Mouse (Mus musculus): Measurements from ENCODE around the gene Serinc5. TPM values are rescaled to one million over a fixed set of nuclear protein-coding genes. Genes with fewer than 3 reads are reported as not detected.
"Not testable (repeated sequence)": the region's sequence is repeated elsewhere in the genome, so short reads cannot be mapped to it uniquely, and the experiment has no call there.

Serinc5 gene
- polyA plus RNA-seq, 1 experiment, result 10.4 TPM

DNA sequence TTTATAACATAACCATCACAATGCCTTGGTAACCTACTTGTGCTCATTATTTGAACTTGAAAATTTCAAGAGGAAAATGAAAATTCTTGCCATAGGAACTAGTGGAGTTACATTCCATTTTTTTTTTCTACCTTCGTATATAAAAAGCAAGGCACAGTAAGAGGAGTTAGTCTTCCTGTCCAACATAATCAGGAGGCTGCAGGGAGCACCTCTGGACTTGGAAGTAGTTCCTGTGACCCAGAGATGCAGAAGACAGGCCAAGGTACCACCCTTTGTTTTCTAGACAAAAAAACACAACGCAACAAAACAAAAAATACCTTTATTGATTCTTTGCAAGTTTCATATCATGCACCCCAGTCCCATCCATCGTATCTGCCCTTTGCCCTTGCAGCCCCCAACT lies 16.0 kb upstream of the Serinc5 start:
- DNase-seq, result no peak
- no peak overlapping the region for H3K27ac ChIP-seq (ENCODE audit: insufficient read depth, low read depth, low read length)
- H3K4me1 ChIP-seq (ENCODE audit: control insufficient read depth, insufficient read depth, low read length), result no peaks in the 10 kb centered on the region
- no peaks in the 10 kb centered on the region for H3K36me3 ChIP-seq (ENCODE audit: control insufficient read depth, insufficient read depth, low read length)
- H3K27me3 ChIP-seq (replicated peaks; ENCODE audit: control insufficient read depth, insufficient read depth, low read length), result peaks cover 1% of the 10 kb centered on the region; the same call in 1 of the 2 replicates
- WGBS, result 89% methylated on average over 3 of the region's 3 CpGs
- H3K4me3 ChIP-seq (ENCODE audit: insufficient read depth, low read depth, low read length), result no peak overlapping the region
- TF ChIP-seq POLR2A (IDR thresholded peaks at IDR 0.05; ENCODE audit: low read depth, low read length) (no peak), CTCF (conservative IDR thresholded peaks at IDR 0.05; ENCODE audit: insufficient read depth, insufficient read length, low read depth, low read length) (no peak)

GRCm38 (mm10) chr13:92595424-92595823 lies 15.5 kb upstream of the Serinc5 start:
- WGBS, result 62% methylated on average over 3 of the region's 3 CpGs
- peaks cover 1% of the 10 kb centered on the region; the same call in 1 of the 2 replicates for H3K27me3 ChIP-seq (replicated peaks; ENCODE audit: control insufficient read depth, insufficient read depth, low read length)
- TF ChIP-seq POLR2A (IDR thresholded peaks at IDR 0.05; ENCODE audit: low read depth, low read length) (no peak), CTCF (conservative IDR thresholded peaks at IDR 0.05; ENCODE audit: insufficient read depth, insufficient read length, low read depth, low read length) (no peak)
- no peaks in the 10 kb centered on the region for H3K4me1 ChIP-seq (ENCODE audit: control insufficient read depth, insufficient read depth, low read length)
- DNase-seq, result no peak
- H3K36me3 ChIP-seq (ENCODE audit: control insufficient read depth, insufficient read depth, low read length), result no peaks in the 10 kb centered on the region
- H3K27ac ChIP-seq (ENCODE audit: insufficient read depth, low read depth, low read length), result no peak overlapping the region
- no peak overlapping the region for H3K4me3 ChIP-seq (ENCODE audit: insufficient read depth, low read depth, low read length)

GRCm38 (mm10) chr13:92605306-92605705 lies 5.6 kb upstream of the Serinc5 start:
- not testable (repeated sequence) for H3K4me3 ChIP-seq (ENCODE audit: insufficient read depth, low read depth, low read length); H3K4me1 ChIP-seq (ENCODE audit: control insufficient read depth, insufficient read depth, low read length); H3K36me3 ChIP-seq (ENCODE audit: control insufficient read depth, insufficient read depth, low read length); H3K27ac ChIP-seq (ENCODE audit: insufficient read depth, low read depth, low read length); H3K27me3 ChIP-seq (replicated peaks; ENCODE audit: control insufficient read depth, insufficient read depth, low read length)
- 85% methylated on average over 4 of the region's 4 CpGs for WGBS
- DNase-seq, result peak; percentile 13

DNA sequence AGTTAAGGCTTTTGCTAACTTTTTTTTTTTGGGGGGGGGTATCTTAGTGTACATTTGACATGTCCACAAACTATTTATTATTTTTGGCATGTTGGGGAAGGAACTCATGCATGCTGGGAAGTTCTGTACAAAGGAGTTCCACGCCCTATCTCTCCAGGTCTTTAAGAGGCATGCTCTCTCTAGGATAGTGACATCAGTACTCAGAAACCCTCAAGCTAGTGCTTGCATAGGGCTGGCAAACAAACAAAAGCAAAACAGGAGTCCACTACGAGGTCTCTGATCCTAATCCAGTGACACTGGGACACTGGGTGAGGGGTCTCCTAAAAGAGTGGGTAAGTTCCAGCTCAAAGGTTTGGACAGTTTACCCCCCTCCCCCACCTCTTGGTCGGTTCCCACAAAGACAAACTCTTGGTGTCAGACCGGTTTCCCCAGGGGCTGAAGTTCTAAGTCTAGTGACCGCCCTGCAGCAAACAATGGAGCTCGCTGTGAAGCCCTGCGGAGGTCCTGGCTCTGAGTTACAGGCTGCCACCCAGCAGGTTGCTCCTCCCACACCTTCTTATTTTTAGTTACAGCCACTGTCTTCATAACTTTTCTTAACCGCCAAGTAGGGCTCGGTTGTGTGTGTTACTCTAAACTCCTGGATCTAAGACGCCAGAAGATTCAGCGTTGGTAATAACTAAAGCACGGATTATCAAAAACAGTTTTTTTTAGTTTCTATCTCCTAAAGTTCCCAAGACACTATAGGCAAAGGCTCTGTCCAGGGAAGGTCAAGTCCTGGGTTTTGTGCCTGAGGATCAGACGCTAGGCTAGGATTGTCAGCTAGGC lies 1.2 kb upstream of the Serinc5 start:
- 9% methylated on average over 13 of the region's 13 CpGs for WGBS
- Histone ChIP-seq H3K27ac (ENCODE audit: insufficient read depth, low read depth, low read length) (peak overlapping the region; percentile 74; the same call in 1 of the 2 replicates), H3K4me3 (ENCODE audit: insufficient read depth, low read depth, low read length) (peak overlapping the region; percentile 66), H3K4me1 (ENCODE audit: control insufficient read depth, insufficient read depth, low read length) (no peaks in the 10 kb centered on the region; the same call in 1 of the 2 replicates), H3K36me3 (ENCODE audit: control insufficient read depth, insufficient read depth, low read length) (no peaks in the 10 kb centered on the region), H3K27me3 (replicated peaks; ENCODE audit: control insufficient read depth, insufficient read depth, low read length) (no peaks in the 10 kb centered on the region)
- TF ChIP-seq CTCF (conservative IDR thresholded peaks at IDR 0.05; ENCODE audit: insufficient read depth, insufficient read length, low read depth, low read length) (no peak), POLR2A (IDR thresholded peaks at IDR 0.05; ENCODE audit: low read depth, low read length) (no peak)
- DNase-seq, result peak; percentile 75

GRCm38 (mm10) chr13:92611254-92611784 lies 428 bp downstream of the Serinc5 start:
- H3K36me3 ChIP-seq (ENCODE audit: control insufficient read depth, insufficient read depth, low read length), result no peaks in the 10 kb centered on the region
- no peaks in the 10 kb centered on the region for H3K27me3 ChIP-seq (replicated peaks; ENCODE audit: control insufficient read depth, insufficient read depth, low read length)

GRCm38 (mm10) chr13:92611917-92612316 lies 1.0 kb downstream of the Serinc5 start:
- Histone ChIP-seq H3K27ac (ENCODE audit: insufficient read depth, low read depth, low read length) (no peak overlapping the region), H3K4me1 (ENCODE audit: control insufficient read depth, insufficient read depth, low read length) (no peaks in the 10 kb centered on the region; the same call in 1 of the 2 replicates), H3K4me3 (ENCODE audit: insufficient read depth, low read depth, low read length) (peak overlapping the region; percentile 66; the same call in 1 of the 2 replicates), H3K36me3 (ENCODE audit: control insufficient read depth, insufficient read depth, low read length) (no peaks in the 10 kb centered on the region), H3K27me3 (replicated peaks; ENCODE audit: control insufficient read depth, insufficient read depth, low read length) (no peaks in the 10 kb centered on the region)
- DNase-seq, result no peak
- WGBS, result 28% methylated on average over 7 of the region's 7 CpGs
- TF ChIP-seq POLR2A (IDR thresholded peaks at IDR 0.05; ENCODE audit: low read depth, low read length) (no peak), CTCF (conservative IDR thresholded peaks at IDR 0.05; ENCODE audit: insufficient read depth, insufficient read length, low read depth, low read length) (no peak)

More at GRCm38 (mm10) chr13:92611254-92611784, 428 bp downstream of the Serinc5 start:
- Histone ChIP-seq H3K27ac (ENCODE audit: insufficient read depth, low read depth, low read length) (no peak overlapping the region), H3K4me3 (ENCODE audit: insufficient read depth, low read depth, low read length) (peak overlapping the region; percentile 66), H3K4me1 (ENCODE audit: control insufficient read depth, insufficient read depth, low read length) (no peaks in the 10 kb centered on the region; the same call in 1 of the 2 replicates)
- TF ChIP-seq CTCF (conservative IDR thresholded peaks at IDR 0.05; ENCODE audit: insufficient read depth, insufficient read length, low read depth, low read length) (no peak), POLR2A (IDR thresholded peaks at IDR 0.05; ENCODE audit: low read depth, low read length) (no peak)
- no peak for DNase-seq
- under 1% methylated on average over 43 of the region's 43 CpGs for WGBS

DNA sequence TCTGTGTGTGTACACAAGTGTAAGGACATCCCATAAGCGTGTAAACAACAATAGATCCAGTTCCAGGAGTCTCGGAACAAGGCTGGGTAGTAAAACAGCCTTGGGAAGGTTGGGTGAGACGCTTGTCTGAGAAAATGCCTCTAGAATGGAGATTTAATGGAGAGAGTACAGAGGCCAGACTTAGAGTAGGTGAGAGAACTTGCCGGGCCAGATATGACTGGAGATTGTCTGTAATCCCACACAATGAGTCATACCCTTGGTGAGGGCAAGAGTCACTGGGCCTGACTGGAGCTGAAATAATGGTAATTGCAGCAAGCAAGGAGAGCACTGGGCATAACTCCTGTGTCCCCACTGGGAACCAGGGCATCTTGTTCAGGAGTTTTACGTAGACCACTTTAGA lies 2.2 kb downstream of the Serinc5 start:
- TF ChIP-seq CTCF (conservative IDR thresholded peaks at IDR 0.05; ENCODE audit: insufficient read depth, insufficient read length, low read depth, low read length) (no peak), POLR2A (IDR thresholded peaks at IDR 0.05; ENCODE audit: low read depth, low read length) (no peak)
- Histone ChIP-seq H3K36me3 (ENCODE audit: control insufficient read depth, insufficient read depth, low read length) (no peaks in the 10 kb centered on the region), H3K27ac (ENCODE audit: insufficient read depth, low read depth, low read length) (no peak overlapping the region), H3K27me3 (replicated peaks; ENCODE audit: control insufficient read depth, insufficient read depth, low read length) (no peaks in the 10 kb centered on the region), H3K4me1 (ENCODE audit: control insufficient read depth, insufficient read depth, low read length) (no peaks in the 10 kb centered on the region; the same call in 1 of the 2 replicates), H3K4me3 (ENCODE audit: insufficient read depth, low read depth, low read length) (no peak overlapping the region)
- WGBS, result 82% methylated on average over 5 of the region's 5 CpGs
- no peak for DNase-seq
